Mouse (Mus musculus) lung, embryonic 14.5 days (tissue): ENCODE measurements at regions not wholly inside any gene's neighbourhood (a gene's known extent, or its start where the extent isn't known, plus 50 kb on each side); places are given as distances from the start of the nearest gene placed in this dataset.
A peak's percentile ranks its signal among the peaks of the same experiment; 100 is the strongest.

Experiments
- ATAC-seq: fragments of 200-750 bp; cut with Nextera tagmentation; 2 replicates; pipeline ENCODE4 v1.8.0; 2017; ENCODE audit warnings: mild to moderate bottlenecking, moderate TSS enrichment, moderate library complexity; ENCODE audit not compliant: insufficient read depth
- DNase-seq: peaks from one replicate; pipeline ENCODE4 v3.0.0-alpha.2; 2015
- H3K27ac ChIP-seq: fragments of 300-500 bp; sonication (generic); 2 replicates; pipeline ENCODE4 v1.5.1; 2014; ENCODE audit warnings: low read depth, mild to moderate bottlenecking, moderate library complexity
- H3K27me3 ChIP-seq: fragments of 300-500 bp; sonication (generic); 2 replicates; pipeline ENCODE4 v1.6.1; 2014; ENCODE audit warnings: low read length, control low read depth; ENCODE audit not compliant: insufficient read depth
- H3K36me3 ChIP-seq: fragments of 300-500 bp; sonication (generic); 2 replicates; pipeline ENCODE4 v1.6.1; 2014; ENCODE audit warnings: control low read depth; ENCODE audit not compliant: insufficient read depth
- H3K4me1 ChIP-seq: fragments of 300-500 bp; sonication (generic); 2 replicates; pipeline ENCODE4 v1.6.1; 2014; ENCODE audit warnings: antibody characterized with exemption, control low read depth; ENCODE audit not compliant: insufficient read depth
- H3K4me2 ChIP-seq: fragments of 300-500 bp; sonication (generic); 2 replicates; pipeline ENCODE4 v1.6.1; 2014; ENCODE audit warnings: mild to moderate bottlenecking
- H3K4me3 ChIP-seq: fragments of 300-500 bp; sonication (generic); 2 replicates; pipeline ENCODE4 v1.5.1; 2014; ENCODE audit warnings: low read depth, low read length
- H3K9ac ChIP-seq: fragments of 300-500 bp; sonication (generic); 2 replicates; pipeline ENCODE4 v1.6.1; 2014
- H3K9me3 ChIP-seq: fragments of 300-500 bp; sonication (generic); 2 replicates; pipeline ENCODE4 v1.6.1; 2016; ENCODE audit warnings: low read depth, low read length, control low read depth
- CTCF ChIP-seq: IDR thresholded peaks from 2 replicates; pipeline ENCODE4 v1.5.1; 2016; ENCODE audit warnings: antibody characterized with exemption, low read depth
- WGBS: fragments of 180-500 bp; shearing (Covaris S2); extraction: QIAGEN DNeasy Blood & Tissue Kit; methylation state at CpG from one replicate; pipeline ENCODE4 v1.1.7; 2014; 5-methylcytosine and 5-hydroxymethylcytosine counted together

- ATAC-seq (peak; percentile 89), DNase-seq (peak; percentile 72)
- H3K9ac ChIP-seq: 0 out of 2 replicates have a peak overlapping the region, but pooled peaks have one; percentile 20
- H3K27ac ChIP-seq: peak overlapping the region; percentile 82
- H3K4me1 ChIP-seq: peaks cover 31% of the 10 kb centered on the region
- H3K27me3 ChIP-seq: no peaks in the 10 kb centered on the region
- 8% methylated on average over 6 of the region's 6 CpGs for WGBS
- H3K9me3 ChIP-seq: no peaks in the 10 kb centered on the region
- H3K4me3 ChIP-seq: no peak overlapping the region
- H3K36me3 ChIP-seq: no peaks in the 10 kb centered on the region
- 0 out of 2 replicates have a peak overlapping the region, but pooled peaks have one; percentile 12 for H3K4me2 ChIP-seq
- TF ChIP-seq CTCF: no peak
These were observed 101.8 kb upstream of the Jun start for GRCm38 (mm10) chr4:95153737-95154287.

GRCm38 (mm10) chr4:95154377-95154776 is 102.4 kb upstream of the Jun start:
- Histone ChIP-seq H3K9me3 (no peaks in the 10 kb centered on the region), H3K4me1 (peaks cover 31% of the 10 kb centered on the region), H3K27me3 (no peaks in the 10 kb centered on the region), H3K36me3 (no peaks in the 10 kb centered on the region), H3K9ac (no peak overlapping the region), H3K4me2 (no peak overlapping the region), H3K4me3 (no peak overlapping the region), H3K27ac (peak overlapping the region; percentile 82; the same call in 1 of the 2 replicates)
- ATAC-seq (0 out of 2 replicates have a peak, but pooled peaks have one; percentile 8), DNase-seq (no peak)
- TF ChIP-seq CTCF: no peak
- 40% methylated on average over 14 of the region's 14 CpGs for WGBS

GRCm38 (mm10) chr4:95155178-95155577 is 103.2 kb upstream of the Jun start:
- Histone ChIP-seq H3K4me3 (no peak overlapping the region), H3K4me2 (no peak overlapping the region), H3K27ac (no peak overlapping the region; the same call in 1 of the 2 replicates), H3K4me1 (peaks cover 35% of the 10 kb centered on the region), H3K9me3 (no peaks in the 10 kb centered on the region), H3K27me3 (no peaks in the 10 kb centered on the region), H3K36me3 (no peaks in the 10 kb centered on the region), H3K9ac (no peak overlapping the region)
- DNase-seq: no peak
- no peak for TF ChIP-seq CTCF
- no peak for ATAC-seq
- WGBS: 65% methylated on average over 2 of the region's 2 CpGs

GRCm38 (mm10) chr4:95155796-95156195 is 103.8 kb upstream of the Jun start:
- peaks cover 42% of the 10 kb centered on the region for H3K4me1 ChIP-seq
- TF ChIP-seq CTCF: no peak
- ATAC-seq: no peak

GRCm38 (mm10) chr4:95156451-95157271 is 104.6 kb upstream of the Jun start:
- H3K4me2 ChIP-seq: no peak overlapping the region
- no peak for ATAC-seq
- H3K4me3 ChIP-seq: no peak overlapping the region
- H3K9me3 ChIP-seq: no peaks in the 10 kb centered on the region
- no peak for TF ChIP-seq CTCF
- DNase-seq: peak; percentile 76
- no peaks in the 10 kb centered on the region for H3K27me3 ChIP-seq
- WGBS: 24% methylated on average over 5 of the region's 5 CpGs
- H3K4me1 ChIP-seq: peaks cover 42% of the 10 kb centered on the region
- H3K36me3 ChIP-seq: no peaks in the 10 kb centered on the region
- H3K9ac ChIP-seq: no peak overlapping the region
- peak overlapping the region; percentile 52 for H3K27ac ChIP-seq

More at GRCm38 (mm10) chr4:95155796-95156195, 103.8 kb upstream of the Jun start:
- Histone ChIP-seq H3K36me3 (no peaks in the 10 kb centered on the region), H3K4me2 (no peak overlapping the region), H3K9ac (no peak overlapping the region), H3K4me3 (no peak overlapping the region), H3K9me3 (no peaks in the 10 kb centered on the region), H3K27me3 (no peaks in the 10 kb centered on the region), H3K27ac (peak overlapping the region; percentile 52; the same call in 1 of the 2 replicates)
- WGBS: 70% methylated on average over 5 of the region's 5 CpGs
- no peak for DNase-seq

GRCm38 (mm10) chr4:95157653-95158430 is 105.8 kb upstream of the Jun start:
- H3K36me3 ChIP-seq: no peaks in the 10 kb centered on the region
- H3K27ac ChIP-seq: no peak overlapping the region
- no peak overlapping the region for H3K4me2 ChIP-seq
- ATAC-seq (no peak), DNase-seq (no peak)
- no peaks in the 10 kb centered on the region for H3K9me3 ChIP-seq
- no peaks in the 10 kb centered on the region for H3K27me3 ChIP-seq
- TF ChIP-seq CTCF: no peak
- no peak overlapping the region for H3K9ac ChIP-seq
- peaks cover 46% of the 10 kb centered on the region for H3K4me1 ChIP-seq
- WGBS: 81% methylated on average over 7 of the region's 7 CpGs
- no peak overlapping the region for H3K4me3 ChIP-seq
